Comparison of ENCODE assay signal across 8 mouse cellular contexts in genomic region chr2:166667790-166668695, GRCm38 (mm10). TPM values are rescaled to one million over a fixed set of nuclear protein-coding genes. Genes with fewer than 3 reads are reported as not detected.
DNase-seq lines count a peak whose midpoint lies in the region; ATAC-seq and TF ChIP-seq lines count a peak whose summit lies in the region.

No protein-coding gene starts in this region.

- no peak for ATAC-seq in forebrain, embryonic 11.5 days (replicated peaks; ENCODE audit: low FRiP score)
- ATAC-seq in hindbrain, postnatal 0 days, result peak; percentile 38; the same call in 1 of the 2 replicates
- no peak for ATAC-seq in kidney, embryonic 14.5 days (ENCODE audit: low FRiP score, low TSS enrichment)

- DNase-seq in heart, adult 18-20 months, result peak; percentile 33 to 36
- no peak for DNase-seq in heart, postnatal 25 days (ENCODE audit: low spot score)
- peak; percentile 7 for DNase-seq in 3T3-L1 (ENCODE audit: low read depth, low spot score)
- DNase-seq in forebrain, embryonic 11.5 days (ENCODE audit: low spot score), result no peak
- DNase-seq in hindbrain, postnatal 0 days (ENCODE audit: low spot score), result peak; percentile 59
- no peak for DNase-seq in lung, postnatal 25 days (ENCODE audit: low spot score)
- no peak for DNase-seq in B cell, adult 2 months

- no peak overlapping the region for H3K4me3 ChIP-seq in forebrain, embryonic 11.5 days (ENCODE audit: low read depth, low read length)
- H3K4me3 ChIP-seq in hindbrain, postnatal 0 days (ENCODE audit: low read length), result no peak overlapping the region
- no peak overlapping the region for H3K4me3 ChIP-seq in kidney, embryonic 14.5 days (ENCODE audit: low read length)

- intact Hi-C loops in heart, postnatal 25 days (cut with DNase I), result no loop called here

- no peaks in the 10 kb centered on the region for H3K27me3 ChIP-seq in forebrain, embryonic 11.5 days (ENCODE audit: control insufficient read depth, insufficient read depth, low read length)
- no peaks in the 10 kb centered on the region for H3K27me3 ChIP-seq in hindbrain, postnatal 0 days (ENCODE audit: insufficient read depth, low read length)
- H3K27me3 ChIP-seq in kidney, embryonic 14.5 days (ENCODE audit: control insufficient read depth, insufficient read depth, low read length), result no peaks in the 10 kb centered on the region

- peak overlapping the region; percentile 37 for H3K9ac ChIP-seq in forebrain, embryonic 11.5 days (ENCODE audit: low read length)
- H3K9ac ChIP-seq in hindbrain, postnatal 0 days (replicated peaks; ENCODE audit: low read length), result no peak overlapping the region
- H3K9ac ChIP-seq in kidney, embryonic 14.5 days (ENCODE audit: low read depth, low read length), result no peak overlapping the region

- TF ChIP-seq CTCF in hindbrain, postnatal 0 days (IDR thresholded peaks at IDR 0.05; ENCODE audit: low read depth), result no peak

- no peaks in the 10 kb centered on the region for H3K9me3 ChIP-seq in forebrain, embryonic 11.5 days (ENCODE audit: control insufficient read depth, low read length)
- H3K9me3 ChIP-seq in hindbrain, postnatal 0 days (ENCODE audit: low read length), result no peaks in the 10 kb centered on the region
- H3K9me3 ChIP-seq in kidney, embryonic 14.5 days (ENCODE audit: control insufficient read depth, low read length), result no peaks in the 10 kb centered on the region

- 0 out of 2 replicates have a peak overlapping the region, but pooled peaks have one; percentile 15 for H3K27ac ChIP-seq in forebrain, embryonic 11.5 days (ENCODE audit: low read depth, low read length)
- H3K27ac ChIP-seq in hindbrain, postnatal 0 days, result peak overlapping the region; percentile 70
- no peak overlapping the region for H3K27ac ChIP-seq in kidney, embryonic 14.5 days (ENCODE audit: low read depth, low read length)

- no peak overlapping the region for H3K4me2 ChIP-seq in forebrain, embryonic 11.5 days (ENCODE audit: low read depth, low read length, severe bottlenecking)
- peak overlapping the region; percentile 19; the same call in 1 of the 2 replicates for H3K4me2 ChIP-seq in hindbrain, postnatal 0 days (ENCODE audit: low read depth, low read length)
- H3K4me2 ChIP-seq in kidney, embryonic 14.5 days (replicated peaks; ENCODE audit: low read depth, low read length), result no peak overlapping the region

- H3K4me1 ChIP-seq in forebrain, embryonic 11.5 days (replicated peaks; ENCODE audit: control insufficient read depth, insufficient read depth, low read length), result peaks cover 38% of the 10 kb centered on the region
- H3K4me1 ChIP-seq in hindbrain, postnatal 0 days (ENCODE audit: insufficient read depth, low read length), result peaks cover 33% of the 10 kb centered on the region
- peaks cover 17% of the 10 kb centered on the region for H3K4me1 ChIP-seq in kidney, embryonic 14.5 days (ENCODE audit: control insufficient read depth, insufficient read depth, low read length)

- 44% methylated on average over 22 of the region's 22 CpGs for WGBS in forebrain, embryonic 11.5 days
- 18% methylated on average over 22 of the region's 22 CpGs for WGBS in hindbrain, postnatal 0 days
- 35% methylated on average over 22 of the region's 22 CpGs for WGBS in kidney, embryonic 14.5 days

- no peaks in the 10 kb centered on the region for H3K36me3 ChIP-seq in forebrain, embryonic 11.5 days (ENCODE audit: control insufficient read depth, insufficient read depth, low read length)
- no peaks in the 10 kb centered on the region for H3K36me3 ChIP-seq in hindbrain, postnatal 0 days (ENCODE audit: insufficient read depth, low read length)
- H3K36me3 ChIP-seq in kidney, embryonic 14.5 days (ENCODE audit: control insufficient read depth, insufficient read depth, low read length), result no peaks in the 10 kb centered on the region

RNA-seq across cellular contexts. Expression of gene Prex1, which starts 45.6 kb away (rescaled TPM):
- total RNA-seq in heart, adult 18-20 months (2021), result 1 to 10 TPM; 5.1 to 6.8 TPM
- 1 to 10 TPM; 5.9 to 6.6 TPM for total RNA-seq in heart, postnatal 25 days (2021)
- 22.3 and 29.7 TPM in 2 replicates for polyA plus RNA-seq in forebrain, embryonic 11.5 days (2014; fragmentation: Nextera tagmentation; extraction: Ambion mirVana)
- 63.2 and 66.8 TPM in 2 replicates for total RNA-seq in hindbrain, postnatal 0 days (2014; rRNA removed)
- 24.1 and 24.2 TPM in 2 replicates for polyA plus RNA-seq in hindbrain, postnatal 0 days (2015; fragmentation: Nextera tagmentation; extraction: Ambion mirVana)
- 12.9 and 16.9 TPM in 2 replicates for polyA plus RNA-seq in kidney, embryonic 14.5 days (2014; fragmentation: Nextera tagmentation; extraction: Ambion mirVana)

Comparison
In these comparisons a context has a peak if more than half of its experiments do, and no peak if none do; other contexts are left out.
1. DNase-seq: peak in heart, adult 18-20 months (2 of 2), 3T3-L1 (single experiment) and hindbrain, postnatal 0 days (single experiment); none in heart, postnatal 25 days (single experiment), forebrain, embryonic 11.5 days (single experiment), lung, postnatal 25 days (single experiment) and B cell, adult 2 months (0 of 2).